Mouse (Mus musculus) c-Kit-positive CD71-positive TER-119-positive erythroid progenitor cells, embryonic 14.5 days (primary cell): ENCODE results near the gene Mapk8ip3.
"Not testable (repeated sequence)": the region's sequence is repeated elsewhere in the genome, so short reads cannot be mapped to it uniquely, and the experiment has no call there.

Source experiments
- DNase-seq: peaks from one replicate; pipeline ENCODE4 v3.0.0-alpha.2; 2013; ENCODE audit warnings: low spot score

Mapk8ip3 gene

GRCm38 (mm10) chr17:24936259-24937237 lies at the start of gene Mapk8ip3:
Mapk8ip3 (minus strand) TSS chr17:24936977.
- DNase-seq: peak; percentile 93

GRCm38 (mm10) chr17:24960852-24961715 lies 24.3 kb upstream of the Mapk8ip3 start:
- DNase-seq: peak; percentile 16

- DNase-seq: peak; percentile 97
These were observed 23.5 kb upstream of the Mapk8ip3 start, which contains the start of gene Jpt2 for GRCm38 (mm10) chr17:24960135-24960851. Jpt2 (minus strand) TSS chr17:24960689.

- no peak for DNase-seq
These were observed 22.6 kb upstream of the Mapk8ip3 start for GRCm38 (mm10) chr17:24959371-24959770.

- DNase-seq: no peak
These were observed 16.5 kb upstream of the Mapk8ip3 start for GRCm38 (mm10) chr17:24953291-24953690.

GRCm38 (mm10) chr17:24950671-24951070 lies 13.9 kb upstream of the Mapk8ip3 start:
- DNase-seq: peak; percentile 60

GRCm38 (mm10) chr17:24948204-24948603 lies 11.4 kb upstream of the Mapk8ip3 start:
- no peak for DNase-seq

GRCm38 (mm10) chr17:24943589-24943988 lies 6.8 kb upstream of the Mapk8ip3 start:
- not testable (repeated sequence) for DNase-seq

GRCm38 (mm10) chr17:24943036-24943435 lies 6.3 kb upstream of the Mapk8ip3 start:
- DNase-seq: no peak

GRCm38 (mm10) chr17:24942453-24942852 lies 5.7 kb upstream of the Mapk8ip3 start:
- DNase-seq: not testable (repeated sequence)

- no peak for DNase-seq
These were observed 489 bp upstream of the Mapk8ip3 start for GRCm38 (mm10) chr17:24937266-24937665.

- no peak for DNase-seq
These were observed 1.1 kb downstream of the Mapk8ip3 start for GRCm38 (mm10) chr17:24935666-24936065.

GRCm38 (mm10) chr17:24934926-24935325 lies 1.9 kb downstream of the Mapk8ip3 start:
- no peak for DNase-seq

GRCm38 (mm10) chr17:24933163-24933562 lies 3.6 kb downstream of the Mapk8ip3 start:
- no peak for DNase-seq

GRCm38 (mm10) chr17:24932431-24932830 lies 4.3 kb downstream of the Mapk8ip3 start:
- no peak for DNase-seq

- no peak for DNase-seq
These were observed 7.3 kb downstream of the Mapk8ip3 start for GRCm38 (mm10) chr17:24929506-24929905.

GRCm38 (mm10) chr17:24923246-24923645 lies 13.5 kb downstream of the Mapk8ip3 start:
- DNase-seq: no peak

- DNase-seq: no peak
These were observed 22.8 kb downstream of the Mapk8ip3 start for GRCm38 (mm10) chr17:24913984-24914383.

GRCm38 (mm10) chr17:24907591-24907990 lies 29.2 kb downstream of the Mapk8ip3 start:
- no peak for DNase-seq

GRCm38 (mm10) chr17:24903767-24904166 lies 33.0 kb downstream of the Mapk8ip3 start:
- no peak for DNase-seq

- DNase-seq: peak; percentile 90
These were observed 33.9 kb downstream of the Mapk8ip3 start for GRCm38 (mm10) chr17:24902671-24903474.
